Mouse (Mus musculus) intestine, embryonic 15.5 days (tissue): ENCODE measurements around the gene H2-Ke6. TPM values are rescaled to one million over a fixed set of nuclear protein-coding genes. Genes with fewer than 3 reads are reported as not detected.

Source experiments
- ATAC-seq: fragments of 200-750 bp; cut with Nextera tagmentation; 2 replicates; pipeline ENCODE4 v1.8.0; 2017; ENCODE audit warnings: moderate TSS enrichment, moderate library complexity
- H3K27ac ChIP-seq: fragments of 300-500 bp; sonication (generic); 2 replicates; pipeline ENCODE4 v1.5.1; 2015; ENCODE audit warnings: mild to moderate bottlenecking, inconsistent platforms
- H3K27me3 ChIP-seq: fragments of 300-500 bp; sonication (generic); replicated peaks from 2 replicates; pipeline ENCODE4 v1.6.1; 2015; ENCODE audit warnings: inconsistent platforms
- H3K36me3 ChIP-seq: fragments of 300-500 bp; sonication (generic); 2 replicates; pipeline ENCODE4 v1.6.1; 2015; ENCODE audit warnings: inconsistent platforms
- H3K4me1 ChIP-seq: fragments of 300-500 bp; sonication (generic); replicated peaks from 2 replicates; pipeline ENCODE4 v1.6.1; 2015; ENCODE audit warnings: inconsistent platforms
- H3K4me2 ChIP-seq: fragments of 300-500 bp; sonication (generic); replicated peaks from 2 replicates; pipeline ENCODE4 v1.6.1; 2015; ENCODE audit warnings: mild to moderate bottlenecking, inconsistent platforms
- H3K4me3 ChIP-seq: fragments of 300-500 bp; sonication (generic); replicated peaks from 2 replicates; pipeline ENCODE4 v1.5.1; 2015; ENCODE audit warnings: inconsistent platforms
- H3K9ac ChIP-seq: fragments of 300-500 bp; sonication (generic); 2 replicates; pipeline ENCODE4 v1.6.1; 2015; ENCODE audit warnings: inconsistent platforms
- H3K9me3 ChIP-seq: fragments of 300-500 bp; sonication (generic); 2 replicates; pipeline ENCODE4 v1.6.1; 2016; ENCODE audit warnings: inconsistent platforms
- WGBS: fragments of 180-500 bp; shearing (Covaris S2); methylation state at CpG from one replicate; pipeline ENCODE4 v1.1.7; 2015; 5-methylcytosine and 5-hydroxymethylcytosine counted together
- polyA plus RNA-seq: library from polyadenylated mRNA; unstranded; fragments of >200 nt; fragmentation: Nextera tagmentation; extraction: Ambion mirVana; gene quantifications from 2 replicates; pipeline ENCODE4 v1.2.1, GENCODE M21; 2015

Gene H2-Ke6
- polyA plus RNA-seq, 1 experiment from 2014 or later: 51.5 TPM

GRCm38 (mm10) chr17:34037241-34037640 is 9.4 kb upstream of the H2-Ke6 start:
- peaks cover 20% of the 10 kb centered on the region for H3K36me3 ChIP-seq
- no peak overlapping the region for H3K27ac ChIP-seq
- H3K4me2 ChIP-seq: no peak overlapping the region
- H3K9me3 ChIP-seq: no peaks in the 10 kb centered on the region
- peaks cover 7% of the 10 kb centered on the region for H3K27me3 ChIP-seq
- H3K4me1 ChIP-seq: peaks cover 39% of the 10 kb centered on the region
- WGBS: 87% methylated on average over 7 of the region's 7 CpGs
- no peak overlapping the region for H3K9ac ChIP-seq
- H3K4me3 ChIP-seq: no peak overlapping the region
- ATAC-seq: no peak

- ATAC-seq: no peak
- H3K9ac ChIP-seq: no peak overlapping the region
- peaks cover 7% of the 10 kb centered on the region for H3K27me3 ChIP-seq
- H3K4me2 ChIP-seq: no peak overlapping the region
- H3K27ac ChIP-seq: no peak overlapping the region
- peaks cover 20% of the 10 kb centered on the region for H3K36me3 ChIP-seq
- H3K4me3 ChIP-seq: no peak overlapping the region
- 78% methylated on average over 10 of the region's 10 CpGs for WGBS
- H3K9me3 ChIP-seq: no peaks in the 10 kb centered on the region
- peaks cover 39% of the 10 kb centered on the region for H3K4me1 ChIP-seq
These were observed 8.8 kb upstream of the H2-Ke6 start for GRCm38 (mm10) chr17:34036647-34037046.

GRCm38 (mm10) chr17:34035517-34035916 is 7.7 kb upstream of the H2-Ke6 start:
- H3K4me1 ChIP-seq: peaks cover 33% of the 10 kb centered on the region
- no peak overlapping the region for H3K4me3 ChIP-seq
- no peak overlapping the region for H3K27ac ChIP-seq
- no peaks in the 10 kb centered on the region for H3K9me3 ChIP-seq
- H3K9ac ChIP-seq: no peak overlapping the region
- peaks cover 20% of the 10 kb centered on the region for H3K36me3 ChIP-seq
- 88% methylated on average over 9 of the region's 9 CpGs for WGBS
- peaks cover 5% of the 10 kb centered on the region for H3K27me3 ChIP-seq
- no peak for ATAC-seq
- H3K4me2 ChIP-seq: no peak overlapping the region

- Histone ChIP-seq H3K4me1 (peaks cover 38% of the 10 kb centered on the region), H3K27ac (no peak overlapping the region), H3K4me2 (no peak overlapping the region), H3K9me3 (no peaks in the 10 kb centered on the region), H3K9ac (no peak overlapping the region), H3K27me3 (no peaks in the 10 kb centered on the region; the same call in 1 of the 2 replicates), H3K36me3 (peaks cover 21% of the 10 kb centered on the region), H3K4me3 (no peak overlapping the region)
- 82% methylated on average over 10 of the region's 10 CpGs for WGBS
- no peak for ATAC-seq
These were observed 6.2 kb upstream of the H2-Ke6 start for GRCm38 (mm10) chr17:34034064-34034463.

GRCm38 (mm10) chr17:34033441-34033840 is 5.6 kb upstream of the H2-Ke6 start:
- peak overlapping the region; percentile 93 for H3K4me2 ChIP-seq
- peaks cover 26% of the 10 kb centered on the region for H3K36me3 ChIP-seq
- no peak overlapping the region for H3K27ac ChIP-seq
- H3K27me3 ChIP-seq: no peaks in the 10 kb centered on the region; the same call in 1 of the 2 replicates
- no peaks in the 10 kb centered on the region for H3K9me3 ChIP-seq
- peaks cover 38% of the 10 kb centered on the region for H3K4me1 ChIP-seq
- no peak for ATAC-seq
- H3K4me3 ChIP-seq: no peak overlapping the region
- no peak overlapping the region for H3K9ac ChIP-seq
- WGBS: 89% methylated on average over 9 of the region's 9 CpGs

GRCm38 (mm10) chr17:34032806-34033205 is 4.9 kb upstream of the H2-Ke6 start:
- H3K9me3 ChIP-seq: no peaks in the 10 kb centered on the region
- peaks cover 26% of the 10 kb centered on the region for H3K36me3 ChIP-seq
- peak overlapping the region; percentile 93 for H3K9ac ChIP-seq
- WGBS: 51% methylated on average over 9 of the region's 9 CpGs
- peak overlapping the region; percentile 97; the same call in 1 of the 2 replicates for H3K27ac ChIP-seq
- no peaks in the 10 kb centered on the region for H3K27me3 ChIP-seq
- ATAC-seq: no peak
- H3K4me2 ChIP-seq: peak overlapping the region; percentile 93
- peak overlapping the region; percentile 96 for H3K4me3 ChIP-seq
- H3K4me1 ChIP-seq: peaks cover 40% of the 10 kb centered on the region

GRCm38 (mm10) chr17:34032174-34032632 is 4.3 kb upstream of the H2-Ke6 start:
- Histone ChIP-seq H3K27me3 (no peaks in the 10 kb centered on the region), H3K4me3 (peak overlapping the region; percentile 96), H3K9me3 (no peaks in the 10 kb centered on the region), H3K27ac (peak overlapping the region; percentile 97), H3K9ac (peak overlapping the region; percentile 93), H3K4me2 (peak overlapping the region; percentile 93), H3K36me3 (peaks cover 21% of the 10 kb centered on the region; the same call in 1 of the 2 replicates), H3K4me1 (peaks cover 43% of the 10 kb centered on the region)
- 1% methylated on average over 39 of the region's 48 CpGs for WGBS
- ATAC-seq: peak; percentile 50

- Histone ChIP-seq H3K36me3 (peaks cover 16% of the 10 kb centered on the region; the same call in 1 of the 2 replicates), H3K27me3 (no peaks in the 10 kb centered on the region), H3K27ac (peak within 1 kb of the TSS; percentile 97), H3K4me2 (peak within 1 kb of the TSS; percentile 93), H3K9me3 (no peaks in the 10 kb centered on the region), H3K4me1 (peaks cover 49% of the 10 kb centered on the region), H3K4me3 (peak within 1 kb of the TSS; percentile 96), H3K9ac (peak within 1 kb of the TSS; percentile 93)
- ATAC-seq: peak; percentile 83
- under 1% methylated on average over 80 of the region's 88 CpGs for WGBS
These were observed 3.8 kb upstream of the H2-Ke6 start, which contains the start of the genes Slc39a7 and Rxrb for GRCm38 (mm10) chr17:34031465-34032173. Gene Slc39a7 (minus strand): TSS chr17:34031682. Gene Rxrb (plus strand): TSS chr17:34031812.

GRCm38 (mm10) chr17:34030861-34031326 is 3.0 kb upstream of the H2-Ke6 start:
- Histone ChIP-seq H3K4me2 (peak overlapping the region; percentile 93), H3K27ac (peak overlapping the region; percentile 97), H3K9me3 (no peaks in the 10 kb centered on the region), H3K4me3 (peak overlapping the region; percentile 96), H3K9ac (peak overlapping the region; percentile 82), H3K4me1 (peaks cover 57% of the 10 kb centered on the region), H3K27me3 (no peaks in the 10 kb centered on the region), H3K36me3 (0 out of 2 replicates have a peak, but pooled peaks cover 11% of the 10 kb centered on the region)
- ATAC-seq: no peak; the same call in 1 of the 2 replicates
- WGBS: 2% methylated on average over 20 of the region's 20 CpGs

- 70% methylated on average over 21 of the region's 21 CpGs for WGBS
These were observed 2.2 kb upstream of the H2-Ke6 start for GRCm38 (mm10) chr17:34029890-34030595.

GRCm38 (mm10) chr17:34029150-34029889 is 1.5 kb upstream of the H2-Ke6 start:
- no peaks in the 10 kb centered on the region for H3K27me3 ChIP-seq
- no peak for ATAC-seq
- H3K9ac ChIP-seq: peak overlapping the region; percentile 82
- peaks cover 64% of the 10 kb centered on the region for H3K4me1 ChIP-seq
- no peak overlapping the region for H3K27ac ChIP-seq
- WGBS: 89% methylated on average over 18 of the region's 18 CpGs
- H3K4me3 ChIP-seq: peak overlapping the region; percentile 96; the same call in 1 of the 2 replicates
- no peaks in the 10 kb centered on the region for H3K9me3 ChIP-seq
- peak overlapping the region; percentile 93 for H3K4me2 ChIP-seq
- H3K36me3 ChIP-seq: 0 out of 2 replicates have a peak, but pooled peaks cover 11% of the 10 kb centered on the region

More at GRCm38 (mm10) chr17:34029890-34030595, 2.2 kb upstream of the H2-Ke6 start:
- Histone ChIP-seq H3K9ac (peak overlapping the region; percentile 82), H3K27me3 (no peaks in the 10 kb centered on the region), H3K4me1 (peaks cover 64% of the 10 kb centered on the region), H3K9me3 (no peaks in the 10 kb centered on the region), H3K4me2 (peak overlapping the region; percentile 93), H3K36me3 (0 out of 2 replicates have a peak, but pooled peaks cover 11% of the 10 kb centered on the region), H3K27ac (0 out of 2 replicates have a peak overlapping the region, but pooled peaks have one; percentile 97), H3K4me3 (peak overlapping the region; percentile 96)
- no peak for ATAC-seq
